Mouse (Mus musculus) macrophage (primary cell): ENCODE results near the gene Dgkk. TPM values are rescaled to one million over a fixed set of nuclear protein-coding genes. Genes with fewer than 3 reads are reported as not detected.
"Not testable (repeated sequence)": the region's sequence is repeated elsewhere in the genome, so short reads cannot be mapped to it uniquely, and the experiment has no call there.

Experiments used
- H3K27ac ChIP-seq: fragments of 350-480 bp; formaldehyde crosslinking; 2 replicates; pipeline ENCODE4 v1.9.0; 2021
- H3K36me3 ChIP-seq: fragments of 350-480 bp; formaldehyde crosslinking; 2 replicates; pipeline ENCODE4 v1.9.0; 2021; ENCODE audit errors: inconsistent target
- H3K4me3 ChIP-seq: fragments of 350-480 bp; formaldehyde crosslinking; 2 replicates; pipeline ENCODE4 v1.9.0; 2021; ENCODE audit errors: inconsistent target
- H3K79me2 ChIP-seq: fragments of 350-480 bp; formaldehyde crosslinking; 2 replicates; pipeline ENCODE4 v1.9.0; 2021; ENCODE audit errors: inconsistent target
- WGBS: methylation state at CpG from one replicate; pipeline ENCODE4 v1.1.7; 2026; ENCODE audit warnings: inconsistent platforms; ENCODE audit not compliant: missing documents; 5-methylcytosine and 5-hydroxymethylcytosine counted together
- polyA plus RNA-seq: library from polyadenylated mRNA; stranded (reverse); fragments of 250-400 nt; gene quantifications from 3 replicates; pipeline ENCODE4 v1.2.4, GENCODE M21; 2018; ENCODE audit warnings: inconsistent platforms

The Dgkk gene
- polyA plus RNA-seq, 1 experiment from 2014 or later, result not detected

DNA sequence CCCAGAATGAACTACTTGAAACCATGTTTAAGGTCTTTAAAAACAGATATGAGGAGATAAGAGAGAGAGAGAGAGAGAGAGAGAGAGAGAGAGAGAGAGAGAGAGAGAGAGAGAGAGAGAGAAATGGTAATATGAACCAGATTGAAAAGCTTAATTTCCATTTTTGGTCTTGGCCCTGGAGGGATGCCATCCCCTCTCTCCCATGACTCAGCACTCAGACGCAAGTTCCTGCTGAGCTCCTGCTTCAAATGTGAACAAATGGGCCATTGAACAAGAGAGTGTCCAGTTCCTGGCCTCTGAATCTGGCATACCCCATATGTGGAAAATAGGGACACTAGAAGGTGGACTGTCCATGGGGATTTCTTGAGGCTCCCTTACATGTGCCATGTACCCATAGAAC, 192.8 kb downstream of the Dgkk start:
- H3K79me2 ChIP-seq, result no peaks in the 10 kb centered on the region
- 7% methylated on average over 1 of the region's 1 CpGs for WGBS
- no peaks in the 10 kb centered on the region for H3K36me3 ChIP-seq
- H3K4me3 ChIP-seq, result no peak overlapping the region
- no peak overlapping the region for H3K27ac ChIP-seq

DNA sequence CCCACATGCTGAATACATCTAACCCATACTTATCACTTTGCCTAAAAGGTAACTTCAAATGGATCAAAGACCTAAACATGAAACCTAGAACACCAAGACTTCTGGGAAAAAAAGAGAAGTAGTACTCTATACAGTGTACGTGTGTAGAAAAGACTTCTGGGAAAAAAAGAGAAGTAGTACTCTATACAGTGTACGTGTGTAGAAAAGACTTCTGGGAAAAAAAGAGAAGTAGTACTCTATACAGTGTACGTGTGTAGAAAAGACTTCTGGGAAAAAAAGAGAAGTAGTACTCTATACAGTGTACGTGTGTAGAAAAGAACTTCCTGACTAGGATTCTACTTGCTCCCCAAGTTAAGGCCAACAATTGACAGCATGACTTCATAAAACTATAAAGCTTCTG, 204.8 kb downstream of the Dgkk start:
- not testable (repeated sequence) for H3K36me3 ChIP-seq, H3K27ac ChIP-seq, H3K79me2 ChIP-seq, H3K4me3 ChIP-seq
- WGBS, result 63% methylated on average over 1 of the region's 4 CpGs
